Mouse (Mus musculus) heart, embryonic 11.5 days (tissue): ENCODE measurements around the gene Rock2. TPM values are rescaled to one million over a fixed set of nuclear protein-coding genes. Genes with fewer than 3 reads are reported as not detected.
A peak's percentile ranks its signal among the peaks of the same experiment; 100 is the strongest.

Experiments
- ATAC-seq: fragments of 200-750 bp; cut with Nextera tagmentation; replicated peaks from 2 replicates; pipeline ENCODE4 v1.8.0; 2017; ENCODE audit warnings: moderate library complexity; ENCODE audit not compliant: insufficient number of reproducible peaks, low FRiP score, low TSS enrichment
- H3K27ac ChIP-seq: fragments of 300-500 bp; sonication (generic); 2 replicates; pipeline ENCODE4 v1.5.1; 2014; ENCODE audit warnings: mild to moderate bottlenecking, low read depth, low read length
- H3K27me3 ChIP-seq: fragments of 300-500 bp; sonication (generic); 2 replicates; pipeline ENCODE4 v1.6.1; 2014; ENCODE audit warnings: mild to moderate bottlenecking, low read length, mixed read lengths; ENCODE audit not compliant: control insufficient read depth, insufficient read depth
- H3K36me3 ChIP-seq: fragments of 300-500 bp; sonication (generic); 2 replicates; pipeline ENCODE4 v1.6.1; 2014; ENCODE audit warnings: mild to moderate bottlenecking, low read length, moderate library complexity, mixed read lengths; ENCODE audit not compliant: control insufficient read depth, insufficient read depth
- H3K4me1 ChIP-seq: fragments of 300-500 bp; sonication (generic); 2 replicates; pipeline ENCODE4 v1.6.1; 2014; ENCODE audit warnings: low read length; ENCODE audit not compliant: control insufficient read depth, insufficient read depth
- H3K4me2 ChIP-seq: fragments of 300-500 bp; sonication (generic); 2 replicates; pipeline ENCODE4 v1.6.1; 2014; ENCODE audit warnings: mild to moderate bottlenecking, moderate library complexity
- H3K4me3 ChIP-seq: fragments of 300-500 bp; sonication (generic); 2 replicates; pipeline ENCODE4 v1.5.1; 2014; ENCODE audit warnings: low read depth, low read length
- H3K9ac ChIP-seq: fragments of 300-500 bp; sonication (generic); 2 replicates; pipeline ENCODE4 v1.6.1; 2014; ENCODE audit warnings: mild to moderate bottlenecking, low read depth, low read length, moderate library complexity
- H3K9me3 ChIP-seq: fragments of 300-500 bp; sonication (generic); replicated peaks from 2 replicates; pipeline ENCODE4 v1.6.1; 2016; ENCODE audit warnings: low read length; ENCODE audit not compliant: control insufficient read depth
- WGBS: fragments of 180-500 bp; shearing (Covaris S2); extraction: QIAGEN DNeasy Blood & Tissue Kit; methylation state at CpG from one replicate; pipeline ENCODE4 v1.1.7; 2014; ENCODE audit not compliant: insufficient replicate concordance; 5-methylcytosine and 5-hydroxymethylcytosine counted together
- polyA plus RNA-seq: library from polyadenylated mRNA; unstranded; fragments of >200 nt; fragmentation: Nextera tagmentation; extraction: Ambion mirVana; gene quantifications from 2 replicates; pipeline ENCODE4 v1.2.1, GENCODE M21; 2014

Rock2 gene
- polyA plus RNA-seq, 1 experiment from 2014 or later: 22.2 TPM

GRCm38 (mm10) chr12:16856306-16856679, 38.4 kb upstream of the Rock2 start:
- Histone ChIP-seq H3K27me3 (no peaks in the 10 kb centered on the region), H3K9me3 (no peaks in the 10 kb centered on the region), H3K9ac (no peak overlapping the region), H3K36me3 (no peaks in the 10 kb centered on the region), H3K4me1 (peaks cover 2% of the 10 kb centered on the region; the same call in 1 of the 2 replicates), H3K4me2 (no peak overlapping the region), H3K4me3 (no peak overlapping the region), H3K27ac (no peak overlapping the region)
- 66% methylated on average over 2 of the region's 2 CpGs for WGBS
- no peak for ATAC-seq

- ATAC-seq: no peak
- H3K27me3 ChIP-seq: no peaks in the 10 kb centered on the region
- 77% methylated on average over 4 of the region's 4 CpGs for WGBS
Measured at GRCm38 (mm10) chr12:16858081-16858480, 36.6 kb upstream of the Rock2 start.

GRCm38 (mm10) chr12:16859781-16860180, 34.9 kb upstream of the Rock2 start:
- no peak overlapping the region for H3K27ac ChIP-seq
- no peak overlapping the region for H3K9ac ChIP-seq

More at GRCm38 (mm10) chr12:16858081-16858480, 36.6 kb upstream of the Rock2 start:
- Histone ChIP-seq H3K4me1 (peaks cover 2% of the 10 kb centered on the region; the same call in 1 of the 2 replicates), H3K27ac (no peak overlapping the region), H3K9me3 (no peaks in the 10 kb centered on the region), H3K4me2 (no peak overlapping the region), H3K4me3 (no peak overlapping the region), H3K9ac (no peak overlapping the region), H3K36me3 (no peaks in the 10 kb centered on the region)

GRCm38 (mm10) chr12:16860533-16860932, 34.2 kb upstream of the Rock2 start:
- Histone ChIP-seq H3K9me3 (no peaks in the 10 kb centered on the region), H3K27me3 (no peaks in the 10 kb centered on the region), H3K36me3 (no peaks in the 10 kb centered on the region), H3K4me1 (0 out of 2 replicates have a peak, but pooled peaks cover 2% of the 10 kb centered on the region), H3K27ac (no peak overlapping the region), H3K4me2 (no peak overlapping the region), H3K9ac (no peak overlapping the region), H3K4me3 (no peak overlapping the region)
- no peak for ATAC-seq
- 68% methylated on average over 1 of the region's 1 CpGs for WGBS

More at GRCm38 (mm10) chr12:16859781-16860180, 34.9 kb upstream of the Rock2 start:
- no peaks in the 10 kb centered on the region for H3K36me3 ChIP-seq
- H3K9me3 ChIP-seq: no peaks in the 10 kb centered on the region
- no peak overlapping the region for H3K4me3 ChIP-seq
- no peak overlapping the region for H3K4me2 ChIP-seq
- H3K27me3 ChIP-seq: no peaks in the 10 kb centered on the region
- 78% methylated on average over 2 of the region's 2 CpGs for WGBS
- no peak for ATAC-seq
- H3K4me1 ChIP-seq: 0 out of 2 replicates have a peak, but pooled peaks cover 2% of the 10 kb centered on the region

GRCm38 (mm10) chr12:16860961-16861360, 33.7 kb upstream of the Rock2 start:
- no peak overlapping the region for H3K27ac ChIP-seq
- H3K4me1 ChIP-seq: 0 out of 2 replicates have a peak, but pooled peaks cover 2% of the 10 kb centered on the region
- no peak overlapping the region for H3K4me3 ChIP-seq
- H3K27me3 ChIP-seq: no peaks in the 10 kb centered on the region
- no peak overlapping the region for H3K4me2 ChIP-seq
- H3K36me3 ChIP-seq: no peaks in the 10 kb centered on the region
- no peak for ATAC-seq
- 51% methylated on average over 3 of the region's 3 CpGs for WGBS
- H3K9ac ChIP-seq: no peak overlapping the region
- no peaks in the 10 kb centered on the region for H3K9me3 ChIP-seq

- H3K9ac ChIP-seq: no peak overlapping the region
- H3K9me3 ChIP-seq: no peaks in the 10 kb centered on the region
- H3K27ac ChIP-seq: no peak overlapping the region
- H3K4me1 ChIP-seq: peaks cover 21% of the 10 kb centered on the region
- no peak for ATAC-seq
- no peak overlapping the region for H3K4me3 ChIP-seq
- no peaks in the 10 kb centered on the region for H3K27me3 ChIP-seq
- no peaks in the 10 kb centered on the region for H3K36me3 ChIP-seq
- WGBS: 81% methylated on average over 4 of the region's 4 CpGs
- H3K4me2 ChIP-seq: no peak overlapping the region
Measured at GRCm38 (mm10) chr12:16864477-16864876, 30.2 kb upstream of the Rock2 start.

- H3K9me3 ChIP-seq: no peaks in the 10 kb centered on the region
- peaks cover 33% of the 10 kb centered on the region for H3K4me1 ChIP-seq
- no peaks in the 10 kb centered on the region for H3K27me3 ChIP-seq
- no peak overlapping the region for H3K9ac ChIP-seq
- 40% methylated on average over 3 of the region's 3 CpGs for WGBS
- peak overlapping the region; percentile 76 for H3K27ac ChIP-seq
- no peak overlapping the region for H3K4me3 ChIP-seq
- H3K36me3 ChIP-seq: no peaks in the 10 kb centered on the region
- no peak for ATAC-seq
- H3K4me2 ChIP-seq: no peak overlapping the region
Measured at GRCm38 (mm10) chr12:16865871-16866270, 28.8 kb upstream of the Rock2 start.

- no peak overlapping the region for H3K9ac ChIP-seq
- no peaks in the 10 kb centered on the region for H3K27me3 ChIP-seq
- no peak overlapping the region for H3K4me3 ChIP-seq
- H3K27ac ChIP-seq: peak overlapping the region; percentile 76
- peaks cover 35% of the 10 kb centered on the region for H3K4me1 ChIP-seq
- no peaks in the 10 kb centered on the region for H3K9me3 ChIP-seq
- 14% methylated on average over 3 of the region's 3 CpGs for whole genome bisulfite sequencing
- H3K4me2 ChIP-seq: no peak overlapping the region
- no peaks in the 10 kb centered on the region for H3K36me3 ChIP-seq
- no peak for ATAC-seq
Measured at GRCm38 (mm10) chr12:16866460-16866859, 28.2 kb upstream of the Rock2 start.

- WGBS: 49% methylated on average over 7 of the region's 7 CpGs
- Histone ChIP-seq H3K9me3 (no peaks in the 10 kb centered on the region), H3K4me3 (no peak overlapping the region), H3K36me3 (no peaks in the 10 kb centered on the region), H3K4me1 (peaks cover 35% of the 10 kb centered on the region), H3K27me3 (no peaks in the 10 kb centered on the region), H3K27ac (no peak overlapping the region), H3K9ac (no peak overlapping the region), H3K4me2 (no peak overlapping the region)
- ATAC-seq: no peak
Measured at GRCm38 (mm10) chr12:16867306-16867705, 27.4 kb upstream of the Rock2 start.
